Mouse (Mus musculus) ES-E14 (cell line): Measurements from ENCODE around the gene Exoc3l2.

Source experiments
- CHD2 ChIP-seq: IDR thresholded peaks from 2 replicates; pipeline ENCODE4 v1.6.1; 2014; ENCODE audit warnings: mild to moderate bottlenecking, low read depth, low read length, inconsistent platforms
- ZC3H11A ChIP-seq: IDR thresholded peaks from 2 replicates; pipeline ENCODE4 v1.6.1; 2012; ENCODE audit warnings: low read depth, mild to moderate bottlenecking, inconsistent platforms, low read length, borderline replicate concordance

GRCm38 (mm10) chr7:19494751-19495474 is 31.8 kb downstream of the Exoc3l2 start:
- no peak for TF ChIP-seq ZC3H11A
- TF ChIP-seq CHD2, result no peak
